Mouse (Mus musculus) granulocyte monocyte progenitor cell, adult 5-6 weeks (primary cell): ENCODE measurements at regions not wholly inside any gene's neighbourhood (a gene's known extent, or its start where the extent isn't known, plus 50 kb on each side); places are given as distances from the start of the nearest gene placed in this dataset.

Source experiments
- ATAC-seq: replicated peaks from 2 replicates; pipeline ENCODE4 v1.8.0; 2016; ENCODE audit warnings: mild to moderate bottlenecking, moderate TSS enrichment, inconsistent platforms; ENCODE audit not compliant: poor library complexity, severe bottlenecking

GRCm38 (mm10) chr4:95376386-95376785, 180.9 kb upstream of the Fggy start:
- ATAC-seq = no peak

GRCm38 (mm10) chr4:95377222-95378134, 179.8 kb upstream of the Fggy start:
- no peak for ATAC-seq

GRCm38 (mm10) chr4:95378645-95379044, 178.7 kb upstream of the Fggy start:
- ATAC-seq = no peak

- ATAC-seq = no peak
These were observed 174.0 kb upstream of the Fggy start for GRCm38 (mm10) chr4:95383216-95383892.

GRCm38 (mm10) chr4:95385552-95385951, 171.8 kb upstream of the Fggy start:
- ATAC-seq = no peak; the same call in 1 of the 2 replicates

- no peak for ATAC-seq
These were observed 171.3 kb upstream of the Fggy start for GRCm38 (mm10) chr4:95386021-95386420.

- no peak for ATAC-seq
These were observed 168.8 kb upstream of the Fggy start for GRCm38 (mm10) chr4:95388556-95388955.

- no peak for ATAC-seq
These were observed 167.7 kb upstream of the Fggy start for GRCm38 (mm10) chr4:95389647-95390046.

GRCm38 (mm10) chr4:95390549-95390948, 166.8 kb upstream of the Fggy start:
- ATAC-seq = peak; percentile 90

- no peak for ATAC-seq
These were observed 161.6 kb upstream of the Fggy start for GRCm38 (mm10) chr4:95395746-95396145.

GRCm38 (mm10) chr4:95398301-95398700, 159.0 kb upstream of the Fggy start:
- no peak for ATAC-seq

- no peak for ATAC-seq
These were observed 155.0 kb upstream of the Fggy start for GRCm38 (mm10) chr4:95402273-95402672.

- ATAC-seq = no peak
These were observed 140.2 kb upstream of the Fggy start for GRCm38 (mm10) chr4:95417075-95417474.

GRCm38 (mm10) chr4:95426563-95426962, 130.7 kb upstream of the Fggy start:
- no peak for ATAC-seq

- ATAC-seq = no peak
These were observed 122.8 kb upstream of the Fggy start for GRCm38 (mm10) chr4:95434543-95434942.

GRCm38 (mm10) chr4:95435080-95435479, 122.2 kb upstream of the Fggy start:
- no peak for ATAC-seq

- ATAC-seq = no peak
These were observed 117.5 kb upstream of the Fggy start for GRCm38 (mm10) chr4:95439834-95440233.

GRCm38 (mm10) chr4:95443854-95444811, 113.2 kb upstream of the Fggy start:
- ATAC-seq = no peak

GRCm38 (mm10) chr4:95450286-95450685, 107.0 kb upstream of the Fggy start:
- ATAC-seq = no peak

GRCm38 (mm10) chr4:95451831-95452230, 105.5 kb upstream of the Fggy start:
- ATAC-seq = no peak
